Mouse (Mus musculus): ENCODE measurements at regions not wholly inside any gene's neighbourhood (a gene's known extent, or its start where the extent isn't known, plus 50 kb on each side); places are given as distances from the start of the nearest gene placed in this dataset.

DNA sequence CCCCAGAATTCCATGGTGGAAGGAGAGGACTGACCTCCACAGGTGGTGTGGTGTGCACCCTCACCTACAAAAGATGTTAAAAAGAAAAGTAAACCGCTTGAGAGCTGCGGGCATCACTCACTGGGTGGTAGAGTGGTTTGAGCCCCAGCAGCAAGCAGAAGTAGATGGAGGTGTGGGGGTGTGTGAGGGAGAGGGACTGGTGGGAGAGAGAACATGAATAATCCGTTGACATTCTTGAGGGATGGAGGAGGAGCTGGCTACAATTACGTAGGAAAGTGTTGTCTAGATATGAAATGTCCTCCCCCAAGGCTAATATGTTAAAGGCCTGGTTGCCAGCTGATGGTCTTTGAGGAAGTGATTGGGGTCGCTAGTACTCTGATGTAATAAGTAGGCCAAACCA, 123.2 kb upstream of the Foxn2 start:
- TF ChIP-seq CTCF (IDR thresholded peaks at IDR 0.05; ENCODE audit: low read depth) (no peak), EP300 (optimal IDR thresholded peaks at IDR 0.05) (no peak)

Measured in stomach, postnatal 0 days (tissue).